Mouse (Mus musculus) forebrain, embryonic 14.5 days (tissue): ENCODE measurements around the gene H2-T23. TPM values are rescaled to one million over a fixed set of nuclear protein-coding genes. Genes with fewer than 3 reads are reported as not detected.

Experiments used
- ATAC-seq: fragments of 200-750 bp; cut with Nextera tagmentation; 2 replicates; pipeline ENCODE4 v1.8.0; 2017; ENCODE audit warnings: mild to moderate bottlenecking, moderate library complexity
- DNase-seq: peaks from one replicate; pipeline ENCODE4 v3.0.0-alpha.2; 2015; ENCODE audit warnings: low spot score
- H3K27ac ChIP-seq: fragments of 300-500 bp; sonication (generic); 2 replicates; pipeline ENCODE4 v1.5.1; 2014; ENCODE audit warnings: low read depth, mild to moderate bottlenecking, control low read depth, low read length, moderate library complexity
- H3K27me3 ChIP-seq: fragments of 300-500 bp; sonication (generic); replicated peaks from 2 replicates; pipeline ENCODE4 v1.6.1; 2014; ENCODE audit warnings: low read length, control low read depth, mixed read lengths; ENCODE audit not compliant: control insufficient read depth, insufficient read depth
- H3K36me3 ChIP-seq: fragments of 300-500 bp; sonication (generic); 2 replicates; pipeline ENCODE4 v1.6.1; 2014; ENCODE audit warnings: low read length, control low read depth; ENCODE audit not compliant: control insufficient read depth, insufficient read depth
- H3K4me1 ChIP-seq: fragments of 300-500 bp; sonication (generic); 2 replicates; pipeline ENCODE4 v1.6.1; 2014; ENCODE audit warnings: antibody characterized with exemption, low read length, control low read depth; ENCODE audit not compliant: control insufficient read depth, insufficient read depth
- H3K4me2 ChIP-seq: fragments of 300-500 bp; sonication (generic); 2 replicates; pipeline ENCODE4 v1.6.1; 2014; ENCODE audit warnings: mild to moderate bottlenecking, control low read depth, low read length
- H3K4me3 ChIP-seq: fragments of 300-500 bp; sonication (generic); 2 replicates; pipeline ENCODE4 v1.5.1; 2014; ENCODE audit warnings: low read depth, low read length, control low read depth
- H3K9ac ChIP-seq: fragments of 300-500 bp; sonication (generic); 2 replicates; pipeline ENCODE4 v1.6.1; 2014; ENCODE audit warnings: mild to moderate bottlenecking, low read length, control low read depth, moderate library complexity
- H3K9me3 ChIP-seq: fragments of 300-500 bp; sonication (generic); replicated peaks from 2 replicates; pipeline ENCODE4 v1.6.1; 2016; ENCODE audit warnings: low read length, control low read depth, mixed read lengths; ENCODE audit not compliant: control insufficient read depth
- WGBS: fragments of 180-500 bp; shearing (Covaris S2); extraction: QIAGEN DNeasy Blood & Tissue Kit; methylation state at CpG from one replicate; pipeline ENCODE4 v1.1.7; 2014; 5-methylcytosine and 5-hydroxymethylcytosine counted together
- polyA plus RNA-seq: library from polyadenylated mRNA; unstranded; fragments of >200 nt; fragmentation: Nextera tagmentation; extraction: Ambion mirVana; gene quantifications from 2 replicates; pipeline ENCODE4 v1.2.1, GENCODE M21; 2014

Gene H2-T23
- polyA plus RNA-seq, 1 experiment from 2014 or later = 5.6 TPM

DNA sequence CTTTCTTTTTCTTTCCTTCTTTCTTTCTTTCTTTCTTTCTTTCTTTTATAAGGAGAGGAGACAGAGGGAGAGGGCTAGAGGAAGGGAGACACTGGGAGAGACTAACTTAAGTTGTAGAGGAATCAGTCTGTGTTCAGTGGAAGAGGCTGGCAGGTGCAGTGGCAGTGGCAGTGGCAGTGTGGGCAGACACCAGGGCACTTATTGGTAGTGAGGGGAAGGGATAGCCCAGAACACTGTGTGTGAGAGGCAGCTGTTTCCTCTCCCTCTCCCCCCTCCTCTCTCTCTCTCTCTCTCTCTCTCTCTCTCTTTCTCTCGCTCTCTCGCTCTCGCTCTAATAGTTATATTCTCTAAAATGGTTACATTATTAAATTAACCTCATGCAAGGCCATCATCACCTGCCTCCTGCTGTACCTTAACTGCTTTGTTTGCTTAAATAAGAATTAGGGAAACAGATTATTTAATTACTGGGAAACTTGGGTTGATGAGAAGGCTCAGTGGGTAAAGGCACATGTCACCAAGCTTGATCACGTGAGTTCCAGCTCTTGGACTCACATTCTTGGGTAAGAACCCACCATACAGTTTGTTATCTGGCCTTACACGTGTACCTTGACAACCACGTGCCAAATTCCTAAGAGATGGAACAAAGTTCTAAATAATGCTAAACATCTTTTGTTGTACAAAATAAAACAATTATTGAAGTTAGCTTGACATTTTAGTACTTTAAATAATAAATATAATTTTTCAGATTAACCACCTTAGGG lies 33.9 kb downstream of the H2-T23 start:
- Histone ChIP-seq H3K4me3 (no peak overlapping the region), H3K27ac (no peak overlapping the region), H3K27me3 (no peaks in the 10 kb centered on the region), H3K9me3 (no peaks in the 10 kb centered on the region), H3K9ac (no peak overlapping the region), H3K36me3 (no peaks in the 10 kb centered on the region), H3K4me2 (no peak overlapping the region), H3K4me1 (peaks cover 4% of the 10 kb centered on the region)
- ATAC-seq (no peak), DNase-seq (no peak)
- WGBS = 87% methylated on average over 6 of the region's 6 CpGs

DNA sequence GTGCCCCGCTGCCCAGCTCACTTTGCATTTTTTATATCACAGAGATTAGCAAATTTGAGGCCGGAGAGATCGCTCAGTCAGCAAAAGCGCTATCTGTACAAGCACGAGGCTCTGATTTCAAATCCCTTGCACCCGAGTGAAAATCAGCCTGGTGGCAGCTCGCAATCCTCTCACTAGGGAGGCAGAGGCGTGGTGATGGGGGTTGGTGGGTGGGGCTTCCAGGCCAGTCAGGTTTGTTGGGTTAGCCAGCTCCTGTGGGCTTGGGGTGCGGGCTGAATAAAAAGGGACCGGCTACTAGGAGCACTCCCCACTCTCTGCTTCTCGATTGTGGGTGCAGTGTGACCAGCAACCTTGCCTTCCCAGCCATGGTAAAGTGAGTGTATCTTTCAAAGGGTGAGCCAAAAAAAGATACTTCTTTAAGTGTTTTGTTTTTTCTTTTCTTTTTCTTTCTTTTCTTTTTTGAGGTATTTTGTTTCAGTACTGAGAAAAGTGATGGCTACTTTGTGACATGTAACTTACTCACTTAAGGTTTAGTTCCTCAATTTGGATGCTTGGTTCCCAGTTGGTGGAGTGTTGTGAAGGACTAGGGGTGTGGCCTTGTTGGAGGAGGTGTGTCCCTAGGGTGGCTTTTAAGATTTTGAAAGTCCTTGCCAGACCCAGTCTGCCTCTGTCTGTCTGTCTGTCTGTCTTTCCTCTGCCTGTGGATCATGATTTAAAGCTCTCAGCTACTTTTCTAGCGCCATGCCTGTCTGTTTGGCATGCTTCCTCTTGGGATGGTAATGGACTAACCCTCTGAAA lies 34.7 kb downstream of the H2-T23 start:
- ATAC-seq = no peak
- Histone ChIP-seq H3K36me3 (no peaks in the 10 kb centered on the region), H3K4me2 (no peak overlapping the region), H3K9me3 (no peaks in the 10 kb centered on the region), H3K9ac (0 out of 2 replicates have a peak overlapping the region, but pooled peaks have one; percentile 17), H3K27ac (no peak overlapping the region), H3K4me3 (no peak overlapping the region), H3K4me1 (peaks cover 4% of the 10 kb centered on the region), H3K27me3 (no peaks in the 10 kb centered on the region)
- 43% methylated on average over 12 of the region's 12 CpGs for WGBS
- no peak for DNase-seq

DNA sequence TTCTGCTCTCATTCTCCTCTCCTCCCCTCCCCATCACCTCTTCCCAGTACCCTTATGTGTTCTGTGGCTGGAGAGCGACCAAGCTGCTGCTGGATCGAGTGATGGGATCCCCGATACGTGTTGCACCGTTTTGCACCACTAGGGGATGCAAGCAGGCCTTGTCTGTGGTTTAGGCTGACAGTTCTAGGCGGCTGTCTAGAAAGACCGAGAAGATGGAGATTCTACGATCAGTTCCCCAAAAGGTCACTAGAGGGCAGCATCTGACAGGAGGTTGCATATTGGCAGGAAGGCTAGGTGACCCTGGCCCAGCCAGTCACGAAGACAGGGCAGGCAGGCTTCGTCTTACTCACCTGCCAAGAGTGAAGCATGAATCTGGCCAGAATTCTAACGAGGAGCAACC lies 35.7 kb downstream of the H2-T23 start:
- peak; percentile 66 for ATAC-seq
- no peak overlapping the region for H3K4me3 ChIP-seq
- H3K4me1 ChIP-seq = peaks cover 4% of the 10 kb centered on the region
- H3K36me3 ChIP-seq = no peaks in the 10 kb centered on the region
- H3K9me3 ChIP-seq = no peaks in the 10 kb centered on the region
- H3K27me3 ChIP-seq = no peaks in the 10 kb centered on the region
- H3K27ac ChIP-seq = no peak overlapping the region
- no peak overlapping the region for H3K4me2 ChIP-seq
- under 1% methylated on average over 11 of the region's 11 CpGs for WGBS
- peak; percentile 95 for DNase-seq
- no peak overlapping the region for H3K9ac ChIP-seq

DNA sequence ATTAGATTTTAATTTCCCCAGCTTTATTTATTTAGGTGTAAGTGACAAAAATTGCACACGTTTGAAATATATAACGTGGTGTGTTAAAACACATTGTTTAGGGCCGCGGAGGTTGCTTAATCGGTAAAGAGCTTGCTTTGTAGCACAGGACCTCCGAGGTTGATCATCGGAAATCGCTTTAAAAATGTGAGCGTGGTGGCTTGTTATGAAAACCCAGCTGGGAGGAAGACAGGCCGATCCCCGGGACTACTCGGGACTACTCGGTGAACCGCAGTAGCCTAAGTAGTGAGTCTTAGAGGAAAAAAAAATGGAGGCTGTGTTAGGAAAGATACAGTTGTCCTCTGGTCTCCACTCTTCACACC lies 37.8 kb downstream of the H2-T23 start:
- ATAC-seq (no peak), DNase-seq (peak; percentile 24)
- WGBS = 2% methylated on average over 14 of the region's 14 CpGs

DNA sequence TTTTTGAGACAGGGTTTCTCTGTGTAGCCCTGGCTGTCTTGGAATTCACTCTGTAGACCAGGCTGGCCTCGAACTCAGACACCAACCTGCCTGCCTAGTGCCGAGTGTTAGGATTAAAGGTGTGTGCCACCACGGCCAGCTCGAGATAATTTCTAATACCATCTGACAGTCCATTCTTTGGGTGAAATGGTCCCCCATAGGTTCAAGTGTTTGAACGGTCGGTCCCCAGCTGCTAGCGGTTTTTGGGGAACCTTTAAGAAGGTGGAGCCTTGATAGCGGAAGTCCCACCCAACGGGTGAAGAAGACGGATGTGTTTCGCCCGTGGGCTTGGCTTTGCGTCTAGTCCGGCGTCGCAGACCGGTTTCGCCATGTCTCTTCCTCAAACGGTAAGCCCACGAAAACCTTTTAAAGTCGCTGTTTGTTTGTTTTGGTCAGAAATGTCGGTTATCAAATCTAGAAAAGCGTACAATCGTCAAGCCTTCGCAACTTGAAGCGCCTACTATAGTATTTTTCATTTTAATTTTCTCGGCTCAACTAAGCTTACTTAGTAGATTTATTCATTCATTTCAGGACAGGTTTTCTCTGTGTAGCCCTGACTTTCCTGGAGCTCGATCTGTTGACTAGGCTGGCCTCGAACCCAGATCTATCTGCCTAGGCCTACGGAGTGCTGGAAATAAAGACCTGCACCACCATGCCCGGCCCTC lies 38.3 kb downstream of the H2-T23 start:
- peak; percentile 78 for ATAC-seq
- no peaks in the 10 kb centered on the region for H3K9me3 ChIP-seq
- 3% methylated on average over 31 of the region's 31 CpGs for WGBS

More for the DNA sequence above, 37.8 kb downstream of the H2-T23 start:
- H3K9ac ChIP-seq = peak overlapping the region; percentile 67
- H3K4me3 ChIP-seq = peak overlapping the region; percentile 56
- H3K9me3 ChIP-seq = no peaks in the 10 kb centered on the region
- H3K36me3 ChIP-seq = no peaks in the 10 kb centered on the region
- peaks cover 4% of the 10 kb centered on the region for H3K4me1 ChIP-seq
- H3K4me2 ChIP-seq = peak overlapping the region; percentile 76
- no peaks in the 10 kb centered on the region for H3K27me3 ChIP-seq
- H3K27ac ChIP-seq = no peak overlapping the region

DNA sequence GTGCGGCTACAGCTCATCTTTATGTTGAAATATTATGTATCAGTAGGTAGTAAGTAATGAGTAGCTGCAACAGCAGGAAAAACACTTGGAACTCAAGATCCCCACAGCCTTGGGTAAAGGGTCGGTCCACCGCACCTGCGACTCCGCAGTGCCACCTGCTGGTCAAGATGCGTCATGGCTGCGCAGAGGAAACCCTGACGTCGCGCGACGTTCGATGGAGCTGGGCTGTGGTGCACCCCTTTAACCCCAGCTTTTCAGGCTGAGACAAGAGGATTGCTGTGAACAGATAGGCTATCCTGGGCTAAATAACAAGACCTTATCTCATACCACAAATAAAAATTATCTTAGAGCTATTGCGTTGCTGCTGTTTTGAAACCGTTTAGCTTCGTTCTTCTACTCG lies 39.0 kb downstream of the H2-T23 start:
- ATAC-seq (peak; percentile 79), DNase-seq (peak; percentile 88)
- Histone ChIP-seq H3K27ac (no peak overlapping the region), H3K4me3 (peak overlapping the region; percentile 56; the same call in 1 of the 2 replicates), H3K4me1 (peaks cover 4% of the 10 kb centered on the region), H3K36me3 (peaks cover 10% of the 10 kb centered on the region; the same call in 1 of the 2 replicates), H3K4me2 (peak overlapping the region; percentile 76), H3K27me3 (no peaks in the 10 kb centered on the region), H3K9ac (no peak overlapping the region), H3K9me3 (no peaks in the 10 kb centered on the region)
- WGBS = 8% methylated on average over 17 of the region's 17 CpGs

More for the DNA sequence above, 38.3 kb downstream of the H2-T23 start:
- Histone ChIP-seq H3K4me3 (peak overlapping the region; percentile 56), H3K36me3 (peaks cover 4% of the 10 kb centered on the region; the same call in 1 of the 2 replicates), H3K9ac (peak overlapping the region; percentile 67), H3K4me2 (peak overlapping the region; percentile 76), H3K27ac (peak overlapping the region; percentile 30; the same call in 1 of the 2 replicates), H3K4me1 (peaks cover 4% of the 10 kb centered on the region), H3K27me3 (no peaks in the 10 kb centered on the region)
- DNase-seq = peak; percentile 93

DNA sequence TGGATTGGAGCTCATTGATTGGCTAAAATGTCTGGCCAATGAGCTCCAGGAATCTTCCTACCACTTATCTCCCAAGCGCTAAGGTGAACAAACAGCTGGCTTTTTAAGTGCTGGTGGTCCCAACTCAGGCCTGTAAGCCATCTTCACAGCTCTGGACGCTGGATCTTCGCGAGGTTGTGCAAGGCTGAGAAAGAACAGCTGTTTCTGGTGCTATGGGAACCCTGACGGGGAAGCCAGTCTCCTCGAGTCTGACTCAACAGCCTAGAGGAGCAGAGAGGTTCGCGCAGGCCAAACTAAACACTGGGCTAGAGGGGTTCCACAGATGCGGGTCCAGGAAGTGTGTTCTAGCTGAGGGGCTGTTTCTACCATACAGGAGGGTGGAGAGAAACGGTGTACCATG lies 40.9 kb downstream of the H2-T23 start:
- 48% methylated on average over 10 of the region's 10 CpGs for WGBS

DNA sequence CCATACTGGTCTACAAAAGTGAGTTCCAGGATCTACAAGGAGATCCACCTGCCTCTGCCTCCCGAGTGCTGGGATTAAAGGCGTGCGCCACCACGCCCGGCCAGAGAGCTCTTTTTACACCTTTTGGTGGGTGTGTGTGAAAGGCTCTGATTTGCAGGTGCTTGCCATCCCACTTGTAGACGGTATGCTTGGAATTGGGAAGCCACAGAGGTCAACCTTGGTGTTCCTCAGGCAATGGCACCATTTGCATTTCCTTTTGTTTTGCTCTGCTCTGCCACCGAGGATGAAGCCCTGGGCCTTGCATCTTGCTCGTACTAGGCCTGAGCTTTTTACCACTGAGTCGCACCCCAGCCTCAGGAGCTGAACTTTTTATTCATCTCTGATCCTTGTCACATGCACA lies 50.9 kb downstream of the H2-T23 start:
- Histone ChIP-seq H3K9me3 (no peaks in the 10 kb centered on the region), H3K4me1 (peaks cover 14% of the 10 kb centered on the region; the same call in 1 of the 2 replicates), H3K27me3 (no peaks in the 10 kb centered on the region), H3K4me3 (no peak overlapping the region), H3K27ac (no peak overlapping the region), H3K36me3 (peaks cover 47% of the 10 kb centered on the region), H3K9ac (no peak overlapping the region), H3K4me2 (no peak overlapping the region)
- DNase-seq = no peak
- ATAC-seq = no peak
- 97% methylated on average over 9 of the region's 9 CpGs for WGBS

More for the DNA sequence above, 40.9 kb downstream of the H2-T23 start:
- DNase-seq (no peak), ATAC-seq (no peak)
- Histone ChIP-seq H3K9me3 (no peaks in the 10 kb centered on the region), H3K27ac (no peak overlapping the region), H3K4me2 (no peak overlapping the region), H3K4me3 (no peak overlapping the region), H3K27me3 (no peaks in the 10 kb centered on the region), H3K36me3 (peaks cover 29% of the 10 kb centered on the region), H3K9ac (no peak overlapping the region), H3K4me1 (peaks cover 4% of the 10 kb centered on the region)
